Mouse (Mus musculus) layer of hippocampus, adult 9-11 months (tissue): ENCODE data around the gene Umodl1.
A peak's percentile ranks its signal among the peaks of the same experiment; 100 is the strongest.

Experiments
- DNase-seq: peaks from one replicate; pipeline ENCODE4 v3.0.0; 2022

Gene Umodl1

DNA sequence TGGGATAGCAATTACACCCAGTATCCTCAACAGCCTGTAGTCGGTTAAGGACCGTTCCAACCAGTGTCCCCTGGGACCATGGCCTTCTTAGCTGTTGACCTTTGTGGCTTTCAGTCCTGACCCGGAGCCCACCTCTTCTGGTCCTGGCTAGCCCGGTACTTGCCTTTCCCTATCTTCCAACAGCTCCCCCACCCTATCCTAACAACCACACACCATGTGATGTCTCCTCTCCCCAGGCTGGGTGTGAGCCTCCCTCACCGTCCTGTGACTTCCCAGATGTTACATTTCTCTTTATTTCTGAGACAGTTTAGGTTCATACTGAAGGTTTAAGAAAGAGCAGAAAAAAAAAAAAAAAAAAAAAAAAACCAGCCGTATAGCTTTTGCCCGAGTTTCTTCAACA lies 86.0 kb downstream of the Umodl1 start:
- no peak for DNase-seq

DNA sequence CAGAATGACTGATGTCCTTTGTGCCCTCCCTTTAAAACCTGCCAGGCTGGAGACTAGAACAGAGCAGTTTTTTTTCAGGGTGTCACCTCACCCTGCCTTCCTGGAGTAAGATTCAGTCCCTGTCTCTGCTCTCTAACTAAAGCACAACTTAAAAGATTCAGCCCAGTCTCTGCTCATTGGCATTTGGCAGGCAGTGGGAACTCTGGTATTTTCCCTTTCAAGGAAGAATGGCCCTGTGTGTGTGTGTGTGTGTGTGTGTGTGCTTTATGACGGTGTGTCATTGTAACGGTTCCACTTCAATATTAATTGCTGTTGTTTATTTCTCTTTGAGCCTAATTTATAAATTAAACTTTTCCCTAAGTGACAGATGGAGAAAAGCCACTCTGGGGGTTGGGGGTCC lies 88.3 kb downstream of the Umodl1 start:
- no peak for DNase-seq

DNA sequence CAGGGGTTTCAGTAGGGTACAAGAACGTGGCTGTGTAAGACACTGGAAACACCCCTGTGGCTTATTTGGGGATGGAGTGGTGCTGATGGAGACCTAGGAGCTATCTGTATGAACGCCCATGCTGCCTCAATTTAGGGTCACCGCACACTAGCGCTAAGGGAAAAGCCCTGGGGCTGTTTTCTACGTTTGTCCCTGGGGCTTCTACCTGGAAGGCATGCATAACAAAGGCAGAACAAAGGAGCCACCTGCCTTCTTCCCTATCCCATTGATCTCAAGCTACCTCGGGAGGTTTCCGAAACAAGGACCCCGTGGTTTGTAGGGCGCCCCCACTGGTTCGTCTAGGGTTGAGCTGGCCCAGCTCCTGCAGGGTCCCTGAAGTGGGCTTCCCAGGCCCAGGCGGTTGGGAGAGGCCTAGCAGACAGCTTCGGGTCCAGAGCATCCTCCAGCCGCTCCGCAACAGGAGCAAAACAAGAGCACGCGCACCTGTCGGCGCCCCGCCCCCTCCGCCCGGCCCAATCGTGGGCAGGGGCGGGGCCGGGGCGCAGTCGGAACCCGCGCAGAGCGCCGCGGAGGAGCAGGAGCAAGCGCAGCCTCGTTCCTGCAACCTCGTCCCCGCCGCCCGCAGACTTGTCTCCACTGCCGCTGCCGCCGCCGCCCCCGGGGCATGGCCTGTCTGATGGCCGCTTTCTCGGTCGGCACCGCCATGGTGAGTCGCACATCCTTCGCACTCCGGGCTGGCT lies 102.9 kb downstream of the Umodl1 start, which contains the start of gene Abcg1:
Gene Abcg1 (plus strand): TSS at position 525 of the 740 bp plus-strand sequence.
- peak; percentile 66 for DNase-seq

DNA sequence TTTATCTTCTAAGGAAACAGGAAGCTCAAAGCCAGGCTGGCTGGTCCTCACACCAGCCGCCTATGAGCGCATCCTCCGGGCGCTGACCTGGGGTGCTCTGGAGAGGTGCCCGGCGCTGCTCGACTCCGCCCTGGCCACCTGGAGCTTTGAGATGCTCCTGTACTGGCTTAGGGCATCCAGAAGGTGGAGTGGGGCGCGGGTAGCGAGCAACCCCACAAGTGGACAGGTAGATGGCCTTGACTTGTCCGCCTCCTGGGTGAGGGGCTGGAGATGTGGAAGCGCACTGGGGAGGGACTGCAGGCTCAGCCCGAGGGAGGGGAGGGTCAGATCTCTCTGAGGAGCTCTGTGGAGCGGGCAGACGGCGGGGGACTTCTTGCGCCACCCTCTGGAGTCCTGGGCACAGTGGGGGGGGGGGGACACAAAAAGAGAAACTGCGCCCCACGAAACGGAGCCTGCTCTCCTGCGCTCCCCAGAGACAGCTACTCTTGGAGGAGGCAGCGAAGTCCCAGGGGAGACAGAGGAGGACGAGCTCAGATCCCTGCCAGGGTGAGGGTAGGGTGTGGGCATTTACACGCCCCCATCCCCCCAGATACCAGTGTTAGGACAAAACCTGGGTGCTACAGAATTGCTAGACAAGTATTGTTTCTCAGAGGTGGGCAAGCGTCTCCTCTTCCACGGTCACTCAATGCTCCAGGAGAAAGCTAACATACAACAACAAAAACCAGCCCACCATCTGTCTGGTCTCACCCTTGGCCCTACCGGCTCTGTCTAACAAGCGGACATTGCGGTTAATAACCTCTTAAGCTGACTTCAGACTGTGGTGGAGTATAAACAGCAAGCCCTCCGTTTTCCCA lies 103.7 kb downstream of the Umodl1 start:
- peak; percentile 63 for DNase-seq

DNA sequence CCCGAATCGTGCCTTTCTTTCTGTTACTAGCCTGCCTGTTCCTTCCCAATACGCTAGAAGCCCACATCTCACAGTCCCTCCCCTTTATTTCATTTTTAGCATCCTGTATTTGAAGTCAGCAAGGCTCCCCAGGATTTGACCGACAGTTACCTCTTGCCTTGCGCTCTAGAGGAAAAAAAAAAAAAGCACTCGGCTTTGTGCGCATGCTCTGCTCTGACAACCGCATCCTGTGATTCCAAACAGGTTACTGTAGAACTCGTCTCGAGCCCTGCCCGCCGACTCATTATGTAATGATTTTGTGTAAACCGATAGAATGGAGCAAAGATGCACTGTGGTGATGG lies 104.3 kb downstream of the Umodl1 start:
- peak; percentile 87 for DNase-seq

DNA sequence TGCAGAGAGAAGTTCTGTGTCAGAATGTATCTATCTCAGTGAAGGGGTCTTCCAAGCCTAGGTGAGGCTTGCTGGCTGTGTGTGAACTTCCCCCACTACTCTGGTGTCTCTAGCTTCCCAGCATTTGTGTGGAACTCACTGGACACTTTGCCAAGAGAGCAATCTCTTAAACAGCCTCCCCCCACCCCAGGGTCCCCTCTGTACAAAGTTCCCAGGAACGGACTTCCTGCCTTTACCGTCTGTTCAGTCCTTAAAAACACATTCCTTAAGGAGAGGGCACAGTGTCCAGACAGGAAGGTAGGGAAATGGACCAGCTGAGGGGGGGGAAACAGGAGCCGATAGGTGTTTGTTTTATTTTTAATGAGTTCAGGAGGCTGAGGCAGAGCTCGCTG lies 105.8 kb downstream of the Umodl1 start:
- no peak for DNase-seq
